Mouse (Mus musculus) mouse embryonic stem cell (cell line): ENCODE data around the gene Fam214b.

Experiments used
- in situ Hi-C, 2 experiments: fragments of 300-500 bp; cut with MboI; formaldehyde crosslinking; loops; 1 replicate in 1 of 2; 3 replicates in 1 of 2; pipeline ENCODE4 v1.14.3; 2019 to 2020; ENCODE audit warnings: low sequenced_read_pairs in 2 of 2, low pct_unique_long_range_greater_than_20kb in 1 of 2, mixed read lengths in 1 of 2; ENCODE audit not compliant: unreplicated experiment in 1 of 2

Fam214b gene

GRCm38 (mm10) chr4:43040881-43041547, 5.0 kb downstream of the Fam214b start:
- in situ Hi-C loops: no loop called here

- in situ Hi-C loops: no loop called here
Measured at GRCm38 (mm10) chr4:43040114-43040572, 5.9 kb downstream of the Fam214b start.

GRCm38 (mm10) chr4:43039609-43040008, 6.4 kb downstream of the Fam214b start:
- in situ Hi-C loops: no loop called here

- in situ Hi-C loops: no loop called here
Measured at GRCm38 (mm10) chr4:43038567-43039495, 7.2 kb downstream of the Fam214b start.

GRCm38 (mm10) chr4:43037860-43038566, 8.0 kb downstream of the Fam214b start:
- in situ Hi-C loops: no loop called here

GRCm38 (mm10) chr4:43036356-43036755, 9.7 kb downstream of the Fam214b start:
- in situ Hi-C loops: no loop called here

- in situ Hi-C loops: no loop called here
Measured at GRCm38 (mm10) chr4:43035851-43036250, 10.2 kb downstream of the Fam214b start.

GRCm38 (mm10) chr4:43033481-43033880, 12.5 kb downstream of the Fam214b start:
- in situ Hi-C loops: no loop called here

GRCm38 (mm10) chr4:43032501-43032900, 13.5 kb downstream of the Fam214b start:
- in situ Hi-C loops: no loop called here

GRCm38 (mm10) chr4:43031237-43031995, 14.6 kb downstream of the Fam214b start, which contains the start of gene Stoml2:
Gene Stoml2, minus strand, starts transcription at chr4:43031710.
- in situ Hi-C loops: no loop called here

GRCm38 (mm10) chr4:43030780-43031230, 15.2 kb downstream of the Fam214b start:
- in situ Hi-C loops: no loop called here

GRCm38 (mm10) chr4:43030352-43030751, 15.7 kb downstream of the Fam214b start:
- in situ Hi-C loops: no loop called here

GRCm38 (mm10) chr4:43029749-43030148, 16.3 kb downstream of the Fam214b start:
- in situ Hi-C loops: no loop called here

- in situ Hi-C loops: no loop called here
Measured at GRCm38 (mm10) chr4:43029121-43029520, 16.9 kb downstream of the Fam214b start.

- in situ Hi-C loops: no loop called here
Measured at GRCm38 (mm10) chr4:43025084-43025960, 20.7 kb downstream of the Fam214b start, which contains the start of gene Pigo. Gene Pigo, minus strand, starts transcription at chr4:43025819.

GRCm38 (mm10) chr4:43024673-43025072, 21.3 kb downstream of the Fam214b start:
- in situ Hi-C loops: no loop called here

GRCm38 (mm10) chr4:43021341-43021740, 24.7 kb downstream of the Fam214b start:
- in situ Hi-C loops: no loop called here
